Mouse (Mus musculus) spleen, postnatal 4 days (tissue): ENCODE data around the gene Pdia2.

Source experiments
- DNase-seq, 2 experiments: peaks; one replicate each; pipeline ENCODE4 v3.0.0; 2022; ENCODE audit warnings: low spot score in 2 of 2

Pdia2 gene

DNA sequence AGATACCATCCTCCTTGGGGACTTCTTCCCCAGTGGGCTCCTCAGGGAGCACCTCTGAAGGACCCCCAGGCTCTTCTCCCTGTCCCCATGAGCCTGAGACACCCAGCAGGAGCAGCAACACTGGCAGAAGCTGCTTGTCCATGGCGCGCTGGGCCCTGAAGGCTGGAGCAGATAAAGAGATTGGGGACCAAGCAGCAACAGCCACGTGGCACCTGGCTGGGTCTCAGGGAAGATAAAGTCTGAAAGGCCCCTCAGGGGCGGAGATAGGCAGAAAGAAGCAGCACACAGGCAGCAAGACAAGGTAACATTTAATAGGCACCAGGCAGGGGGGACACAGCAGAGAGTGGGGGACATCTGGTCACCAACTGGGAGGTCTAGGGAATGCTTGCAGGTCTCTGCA lies at the start of gene Pdia2:
TSS of gene Pdia2 (minus strand) at position 196 of the 400 bp plus-strand sequence.
- DNase-seq = peak; percentile 71 to 76

DNA sequence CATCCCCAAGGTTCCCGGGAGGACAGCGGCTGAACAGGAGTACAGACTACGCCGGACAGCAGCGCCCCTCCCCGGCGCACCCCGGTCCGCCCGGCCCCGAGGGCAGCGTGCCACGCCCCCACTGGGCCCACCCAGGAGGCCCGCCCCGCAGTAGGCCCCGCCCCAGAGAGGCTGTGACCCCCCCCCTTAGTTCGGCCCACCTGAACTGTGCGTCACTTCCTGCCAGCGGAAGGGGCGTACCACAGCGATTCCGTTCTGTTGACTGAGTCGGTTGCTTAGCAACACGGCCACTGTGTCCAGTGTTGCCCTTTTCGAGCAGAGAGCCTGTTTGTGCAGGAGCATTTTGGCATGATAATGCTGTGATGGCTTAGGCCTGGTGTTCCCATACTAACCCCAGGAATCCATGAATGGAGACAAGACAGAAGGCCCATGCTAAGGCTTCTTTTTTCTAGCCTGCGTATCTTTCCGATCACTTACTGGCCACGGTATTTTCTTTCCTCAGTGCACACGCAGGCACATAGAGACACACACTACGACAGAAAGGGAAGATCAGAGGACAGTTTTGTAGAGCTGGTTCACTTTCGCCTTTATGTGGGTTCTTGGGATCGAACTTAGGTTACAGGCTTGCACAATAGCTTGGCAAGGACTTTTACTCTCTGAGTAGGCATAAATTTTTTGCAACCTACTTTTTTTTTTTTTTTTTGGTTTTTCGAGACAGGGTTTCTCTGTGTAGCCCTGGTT lies 45.4 kb upstream of the Pdia2 start, which contains the start of gene Fam234a:
TSS of gene Fam234a (minus strand) at position 142 of the 741 bp plus-strand sequence.
- DNase-seq = peak; percentile 87 to 91

DNA sequence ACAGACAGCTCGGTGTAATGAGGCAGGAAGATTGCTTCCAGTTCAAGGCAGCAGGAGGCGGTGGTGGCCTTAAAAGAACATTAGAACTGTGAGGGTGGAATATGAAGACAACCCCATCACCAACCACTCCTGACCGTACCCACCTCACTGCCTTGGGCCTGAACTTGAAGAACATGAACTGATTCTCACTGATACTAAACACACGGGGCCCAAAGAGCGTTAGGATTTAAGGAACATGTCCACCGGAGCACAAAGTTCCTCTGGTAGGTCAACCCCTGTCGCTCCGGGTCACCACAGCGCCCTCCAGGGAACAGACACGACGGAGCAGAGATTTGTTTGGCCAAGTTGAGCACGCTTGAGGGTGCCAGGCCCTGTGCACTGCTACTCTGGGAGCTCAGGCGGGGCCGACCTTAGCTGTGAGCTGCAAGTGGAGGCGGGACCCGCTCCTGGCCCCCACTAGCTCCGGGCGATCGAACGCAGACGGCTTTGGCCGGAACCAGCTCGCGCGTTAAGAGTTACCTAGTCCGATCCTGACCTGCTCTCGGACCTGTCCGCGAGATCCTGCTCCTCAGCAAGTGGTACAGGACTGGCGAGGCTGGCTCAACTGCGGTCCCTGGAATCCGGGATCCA lies 44.7 kb upstream of the Pdia2 start:
- peak; percentile 65 to 83 for DNase-seq

DNA sequence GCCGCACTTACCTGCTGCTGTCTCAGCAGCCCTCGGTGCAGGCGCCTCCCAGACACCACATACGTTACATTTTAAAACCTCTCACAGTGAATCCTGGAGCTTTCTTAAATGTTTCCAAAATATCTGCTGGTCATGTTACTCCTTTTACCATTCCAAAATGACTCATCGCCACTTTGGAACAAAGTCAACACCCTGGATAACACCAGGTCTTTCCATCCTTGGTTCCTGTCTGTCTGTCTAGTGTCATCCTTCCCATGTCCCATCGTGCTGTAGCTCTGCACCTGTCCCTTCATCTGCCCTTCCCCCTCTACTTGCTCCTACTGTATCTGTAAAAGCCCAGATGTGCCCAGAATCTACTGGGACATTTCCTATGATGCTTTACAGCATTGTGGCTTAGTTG lies 42.1 kb upstream of the Pdia2 start:
- DNase-seq = no peak

DNA sequence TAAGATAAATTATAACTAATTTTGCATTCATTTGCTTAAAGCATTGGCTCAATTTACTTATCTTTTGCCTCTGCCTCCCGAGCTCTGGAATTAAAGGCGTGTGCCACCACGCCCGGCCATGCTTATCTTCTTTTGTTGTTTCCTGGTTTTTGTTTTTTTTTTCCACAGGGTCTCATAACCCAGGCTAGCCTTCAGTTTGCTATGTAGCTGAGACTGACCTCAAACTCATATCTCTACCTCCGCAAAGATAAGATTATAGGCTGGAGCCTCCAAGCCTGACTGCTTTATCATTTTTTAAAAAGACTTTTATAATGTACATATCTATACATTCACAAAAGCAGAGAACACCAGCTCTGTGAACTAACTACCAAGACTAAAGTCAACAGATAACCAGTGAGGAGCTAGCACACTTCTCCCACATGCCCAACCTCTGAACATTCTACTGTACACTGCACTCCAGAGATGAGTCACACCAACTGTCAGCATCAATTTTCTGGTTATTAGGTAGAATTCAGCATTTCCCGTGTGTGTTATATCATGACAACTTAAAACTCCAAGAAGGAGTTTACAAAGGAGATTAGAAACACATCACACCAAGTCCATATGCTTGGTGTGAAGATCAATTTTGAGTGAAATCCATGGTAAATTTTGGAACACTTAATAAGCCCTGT lies 41.4 kb upstream of the Pdia2 start:
- no peak for DNase-seq

DNA sequence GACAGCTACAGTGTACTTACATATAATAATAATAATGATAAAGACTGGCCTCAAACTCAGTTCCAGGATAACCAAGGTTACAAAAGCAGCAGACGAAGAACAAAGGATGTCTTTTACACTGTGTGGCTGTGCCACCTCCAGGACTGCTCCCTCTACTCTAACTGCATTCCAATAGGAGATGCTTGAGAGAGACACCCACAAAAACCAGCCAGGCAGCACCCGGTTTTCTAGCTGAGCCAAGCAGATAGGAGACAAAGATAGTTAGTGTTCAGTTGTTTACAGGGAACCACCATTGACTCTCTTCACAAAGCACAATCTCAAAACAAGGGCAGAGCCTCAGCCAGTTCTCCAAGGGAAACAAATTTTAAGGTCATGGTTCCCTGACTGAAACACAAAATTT lies 40.7 kb upstream of the Pdia2 start:
- DNase-seq = no peak

DNA sequence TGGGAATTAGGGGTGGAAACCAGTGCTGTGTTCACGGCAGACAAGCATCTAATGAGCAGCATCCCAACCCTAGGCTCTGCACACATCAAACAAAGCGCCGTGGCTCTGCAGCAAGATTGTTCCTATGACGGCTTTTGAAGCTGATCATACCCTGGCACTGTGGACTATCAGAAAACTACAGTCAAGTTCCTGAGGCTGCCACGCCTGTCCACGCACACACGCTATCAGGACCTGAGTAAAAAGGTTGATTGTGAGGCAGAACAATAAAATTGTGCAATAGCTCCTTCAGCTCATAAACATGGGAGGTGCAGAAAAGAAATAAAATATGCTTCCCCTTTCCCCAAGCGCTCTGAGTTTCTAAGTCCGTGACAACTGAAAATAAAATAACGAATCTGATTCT lies 38.8 kb upstream of the Pdia2 start:
- DNase-seq = no peak

DNA sequence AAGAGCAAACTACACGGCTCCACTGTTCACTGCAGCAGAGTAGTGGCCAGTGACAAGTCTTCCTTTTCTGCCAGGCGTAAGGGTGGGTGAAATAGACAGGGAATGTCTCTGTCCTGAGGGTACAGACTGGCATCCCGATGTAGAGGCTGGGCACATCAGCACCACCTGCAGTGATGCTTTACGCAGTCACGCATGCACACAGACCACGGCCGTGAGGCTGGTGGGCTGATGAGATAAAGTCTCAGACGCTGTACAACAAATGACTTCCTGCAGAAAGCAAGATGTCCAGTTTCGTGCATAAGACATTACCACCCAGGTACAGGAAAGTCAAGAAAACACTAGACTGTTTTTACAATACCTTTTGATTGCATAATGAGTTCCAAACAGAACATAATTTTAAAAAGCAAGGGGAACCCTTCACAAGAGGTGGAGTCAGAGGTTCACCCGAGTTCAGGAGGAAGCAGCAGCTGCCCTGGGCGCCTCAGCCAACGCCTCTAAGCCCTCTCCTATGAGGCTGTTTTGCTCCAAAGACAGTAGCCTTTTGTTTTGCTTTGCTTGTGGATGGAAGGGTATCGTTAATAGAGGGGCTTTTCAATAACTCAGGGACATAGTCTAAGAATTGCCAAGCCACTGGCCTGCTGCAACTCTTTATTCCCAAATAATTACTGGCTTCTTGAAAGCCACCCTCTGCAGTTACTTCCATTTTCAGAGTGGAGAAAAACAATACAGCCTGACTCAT lies 36.4 kb upstream of the Pdia2 start:
- DNase-seq = no peak

DNA sequence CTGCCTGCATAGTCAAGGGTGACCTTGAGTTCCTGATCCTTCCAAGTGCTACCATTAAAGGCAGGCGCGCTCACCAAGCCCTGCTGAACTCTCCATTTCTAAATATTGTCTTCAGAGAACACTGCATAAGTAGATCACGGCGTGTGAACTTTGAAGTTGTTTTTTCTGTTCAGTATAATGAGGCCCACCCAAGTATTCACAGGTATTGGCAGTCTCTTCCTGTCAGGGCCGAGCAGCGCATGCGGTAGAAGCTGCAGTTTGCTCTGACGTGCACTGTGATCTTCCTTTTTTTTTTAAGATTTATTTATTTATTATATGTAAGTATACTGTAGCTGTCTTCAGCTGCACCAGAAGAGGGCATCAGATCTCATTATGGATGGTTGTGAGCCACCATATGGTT lies 35.5 kb upstream of the Pdia2 start:
- DNase-seq = no peak

DNA sequence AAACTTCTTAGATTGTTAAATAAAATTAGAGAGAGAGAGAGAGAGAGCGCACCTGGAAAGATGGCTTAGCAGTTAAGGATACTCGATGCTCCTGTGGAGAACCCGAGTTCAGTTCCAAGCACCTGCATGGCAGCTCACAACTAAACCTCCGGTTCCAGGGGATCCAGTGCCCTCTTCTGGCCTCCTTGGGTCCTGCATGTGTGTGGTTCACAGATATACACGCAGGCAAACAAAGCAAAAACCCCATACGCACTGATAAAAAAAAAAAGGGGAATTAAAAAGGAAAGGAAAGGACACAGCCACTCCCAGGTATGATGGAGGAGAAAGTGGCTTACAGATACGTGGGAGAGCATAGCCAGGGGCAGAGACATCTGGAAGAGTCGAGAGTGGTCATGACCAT lies 34.0 kb upstream of the Pdia2 start:
- no peak for DNase-seq

DNA sequence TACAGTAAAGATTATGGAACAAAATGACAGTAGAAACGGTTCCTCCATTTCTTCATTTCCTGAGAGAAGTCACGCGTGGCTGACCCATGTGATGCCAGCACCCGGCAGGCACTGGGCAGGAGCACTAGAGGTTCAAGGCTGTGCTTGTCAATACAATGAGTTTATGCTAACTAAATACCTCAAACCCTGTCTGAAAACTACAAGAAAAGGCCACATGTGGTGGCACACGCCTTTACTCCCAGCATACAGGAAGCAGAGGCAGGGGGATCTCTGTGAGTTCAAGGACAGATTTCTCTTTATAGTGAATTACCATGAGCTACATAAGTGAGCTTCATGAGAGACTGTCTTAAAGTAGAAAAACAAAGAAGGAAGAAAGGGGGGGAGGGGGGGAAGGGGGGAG lies 32.3 kb upstream of the Pdia2 start:
- no peak for DNase-seq

DNA sequence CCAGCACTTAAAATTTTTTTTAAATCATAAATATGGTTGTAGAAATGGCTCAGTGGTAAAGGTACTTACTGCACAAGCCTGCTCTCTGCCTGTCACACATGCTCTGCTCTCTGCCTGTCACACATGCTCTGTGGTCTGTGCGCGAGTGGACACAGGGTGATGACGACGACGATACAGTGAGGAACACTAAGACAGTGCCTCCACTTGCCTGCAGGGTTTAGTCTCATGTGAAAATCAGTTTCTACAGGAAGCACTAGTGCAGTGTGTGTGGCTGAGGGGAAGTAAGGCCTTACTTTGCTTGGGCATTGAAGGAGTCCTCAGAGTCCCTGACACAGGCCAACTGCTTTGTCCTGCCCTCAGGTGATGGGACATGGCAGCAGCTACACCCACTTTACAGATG lies 30.9 kb upstream of the Pdia2 start:
- DNase-seq = no peak

DNA sequence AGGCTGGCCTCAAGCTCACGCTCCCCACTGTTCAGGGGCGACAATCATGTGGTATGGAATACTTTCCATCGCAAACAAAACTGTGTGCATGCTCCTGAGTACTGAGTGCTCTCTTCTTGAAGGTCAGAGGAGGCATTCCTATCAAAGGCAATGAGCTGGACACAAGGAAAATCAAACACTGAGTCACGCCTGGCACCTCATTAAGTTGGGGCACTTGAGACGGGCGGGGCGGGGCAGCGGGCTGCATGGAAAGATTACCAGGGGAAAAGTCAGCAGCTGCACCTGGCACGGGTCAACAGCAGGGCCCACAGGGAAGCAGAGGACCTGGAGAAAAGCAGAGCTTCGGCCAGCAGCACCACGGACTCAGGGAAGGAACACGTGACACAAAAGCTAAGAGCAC lies 26.3 kb upstream of the Pdia2 start:
- no peak for DNase-seq

DNA sequence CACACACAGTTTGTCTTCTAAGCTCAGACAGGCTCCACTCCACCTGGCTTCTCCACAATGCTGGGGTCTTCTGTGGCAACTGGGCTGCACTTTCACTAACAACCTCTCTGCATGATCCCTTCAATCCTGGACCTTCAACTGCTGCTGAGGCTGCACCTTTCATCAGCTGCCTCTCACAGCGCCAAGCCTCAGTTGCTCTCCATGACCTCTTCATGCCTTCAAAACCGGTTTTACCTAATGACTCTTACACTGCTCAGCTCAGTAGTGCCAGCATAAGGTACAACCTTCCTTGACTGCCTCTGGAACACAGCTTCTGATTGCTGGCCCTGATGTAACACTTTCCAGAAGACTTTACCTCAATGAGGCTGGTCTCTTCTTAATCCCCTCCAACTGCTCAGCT lies 22.6 kb upstream of the Pdia2 start:
- DNase-seq = no peak

DNA sequence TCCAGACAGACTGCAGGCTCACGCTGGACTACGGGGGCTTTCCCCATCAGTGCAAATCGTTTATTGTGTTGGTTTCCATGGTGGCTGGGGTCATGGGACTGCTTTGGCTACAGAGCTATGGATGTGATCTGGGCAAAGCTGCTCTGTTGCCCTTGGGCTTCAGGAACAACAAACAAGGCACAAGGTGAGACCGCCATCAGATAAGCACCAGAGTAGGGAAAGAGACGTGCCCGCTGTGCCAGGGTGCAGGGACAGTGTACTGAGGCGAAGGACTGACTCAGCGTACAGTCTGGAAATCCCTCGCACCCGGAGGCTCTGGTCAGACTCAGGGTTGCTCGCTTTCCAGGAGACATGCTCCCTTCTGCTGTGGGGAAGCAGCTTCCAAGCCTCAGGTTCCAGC lies 13.8 kb upstream of the Pdia2 start:
- DNase-seq = no peak

DNA sequence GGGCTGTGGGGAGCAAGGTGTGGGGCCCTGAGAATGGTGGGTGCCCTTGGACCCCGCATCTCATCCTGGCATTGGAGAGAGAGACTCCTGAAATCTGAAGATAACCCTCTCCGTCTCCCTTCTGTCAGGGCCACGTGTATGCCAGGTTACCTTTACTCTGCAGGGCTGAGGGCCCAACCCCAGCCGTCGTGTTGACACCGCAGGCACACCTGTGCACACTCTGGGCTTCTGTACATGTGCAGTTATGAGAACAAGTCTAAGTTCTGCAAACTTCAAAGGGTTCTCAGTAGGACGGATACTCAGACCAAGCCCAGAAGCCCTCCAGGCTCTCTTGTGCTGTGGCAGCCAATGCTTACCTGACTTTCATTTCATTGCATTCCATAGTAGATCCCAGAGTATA lies 13.4 kb upstream of the Pdia2 start:
- no peak for DNase-seq

DNA sequence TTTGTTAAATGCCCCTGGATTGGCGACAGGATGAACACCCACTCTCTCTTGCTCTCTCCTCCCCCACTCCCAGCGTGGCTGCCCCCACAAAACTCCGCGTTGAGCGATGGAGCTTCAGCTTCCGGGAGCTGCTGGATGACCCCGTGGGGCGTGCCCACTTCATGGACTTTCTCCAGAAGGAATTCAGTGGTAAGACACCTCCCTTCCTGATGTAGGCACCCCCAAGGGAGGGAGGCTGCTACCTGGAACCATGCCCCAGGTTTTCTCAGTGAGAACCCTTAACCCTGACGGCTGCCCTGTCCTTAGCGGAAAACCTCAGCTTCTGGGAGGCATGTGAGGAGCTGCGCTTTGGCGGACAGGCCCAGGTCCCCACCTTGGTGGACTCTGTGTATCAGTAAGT lies 8.8 kb upstream of the Pdia2 start, which contains the start of gene Arhgdig:
TSS of gene Arhgdig (minus strand) at position 101 of the 400 bp plus-strand sequence.
- DNase-seq = no peak

DNA sequence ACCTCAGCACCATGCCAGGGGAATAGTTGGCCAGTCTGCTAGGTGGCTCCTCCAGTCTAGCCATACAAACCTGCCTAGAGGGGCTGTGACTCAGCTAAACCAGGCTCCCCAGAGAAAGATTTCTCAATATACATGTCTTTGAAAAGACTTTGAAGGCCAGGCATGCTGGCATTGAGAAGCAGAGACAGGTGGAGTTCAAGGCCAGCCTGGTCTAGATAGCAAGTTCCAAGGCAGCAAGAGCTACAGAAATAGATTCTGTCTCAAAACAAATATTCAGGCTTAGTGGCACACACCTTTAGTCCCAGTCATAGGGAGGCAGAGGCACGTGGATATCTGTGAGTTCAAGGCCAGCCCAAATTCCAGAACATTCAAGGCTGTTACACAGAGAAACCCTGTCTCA lies 7.5 kb upstream of the Pdia2 start:
- no peak for DNase-seq

DNA sequence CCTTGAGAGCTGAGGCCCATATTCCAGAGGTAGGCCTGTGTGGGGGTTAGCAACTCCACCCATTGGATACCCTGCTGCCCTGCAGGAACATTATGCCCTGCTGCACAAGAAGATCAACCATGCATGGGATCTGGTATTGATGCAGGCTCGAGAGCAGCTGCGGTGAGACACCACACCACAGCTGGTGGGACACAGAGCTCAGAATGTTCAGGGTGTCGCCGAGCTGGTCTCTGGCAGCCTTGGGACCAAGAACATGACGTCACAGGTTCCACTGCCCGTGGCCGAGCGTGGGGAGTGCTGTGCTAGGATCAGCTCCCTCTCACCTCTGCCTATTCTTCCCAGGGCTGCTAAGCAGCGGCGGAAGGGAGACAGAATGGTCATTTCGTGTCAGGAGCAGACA lies 5.9 kb upstream of the Pdia2 start:
- no peak for DNase-seq

DNA sequence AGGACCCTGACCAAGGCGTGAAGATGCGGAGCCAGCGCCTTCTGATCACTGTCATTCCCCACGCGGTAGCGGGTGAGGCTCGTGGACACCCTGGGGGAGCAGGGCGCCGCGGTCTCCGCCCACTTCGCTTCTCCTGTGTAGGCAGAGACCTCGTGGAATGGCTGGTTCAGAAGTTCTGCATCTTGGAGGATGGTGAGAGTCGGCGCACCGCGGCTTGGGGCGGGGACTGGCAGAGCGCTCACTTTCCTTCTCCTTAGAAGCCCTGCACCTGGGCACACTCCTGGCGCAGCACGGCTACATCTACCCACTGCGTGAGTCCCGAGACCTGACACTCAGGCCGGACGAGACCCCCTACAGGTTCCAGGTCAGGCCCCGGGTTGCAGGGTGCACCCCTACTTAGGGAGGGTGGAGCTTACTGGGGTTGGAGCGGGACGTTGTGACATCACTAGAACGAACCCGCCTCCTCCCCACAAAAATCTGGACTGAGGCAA lies 4.5 kb upstream of the Pdia2 start:
- no peak for DNase-seq

DNA sequence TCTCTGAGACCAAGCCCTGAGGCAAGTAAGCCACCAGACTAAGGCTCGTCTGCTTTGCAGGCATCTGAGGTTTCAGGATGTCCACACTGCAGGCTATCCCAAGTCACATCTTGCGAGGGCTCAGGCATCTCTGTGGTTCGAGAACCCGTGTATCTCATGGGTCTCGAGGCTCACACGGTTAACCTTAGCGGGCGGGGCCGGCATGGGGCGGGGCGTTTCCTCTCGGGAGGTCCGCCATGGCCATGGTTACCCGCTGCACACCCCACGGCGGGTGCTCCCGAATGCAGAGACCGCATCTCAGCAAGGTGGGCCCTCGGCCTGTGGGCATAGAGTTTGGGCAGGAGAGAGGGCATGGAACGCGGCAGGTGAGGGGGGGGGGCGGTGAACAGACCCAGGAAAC lies 3.9 kb upstream of the Pdia2 start, which contains the start of gene Rgs11:
TSS of gene Rgs11 (plus strand) at position 215 of the 400 bp plus-strand sequence.
- DNase-seq = peak; percentile 64 to 83

DNA sequence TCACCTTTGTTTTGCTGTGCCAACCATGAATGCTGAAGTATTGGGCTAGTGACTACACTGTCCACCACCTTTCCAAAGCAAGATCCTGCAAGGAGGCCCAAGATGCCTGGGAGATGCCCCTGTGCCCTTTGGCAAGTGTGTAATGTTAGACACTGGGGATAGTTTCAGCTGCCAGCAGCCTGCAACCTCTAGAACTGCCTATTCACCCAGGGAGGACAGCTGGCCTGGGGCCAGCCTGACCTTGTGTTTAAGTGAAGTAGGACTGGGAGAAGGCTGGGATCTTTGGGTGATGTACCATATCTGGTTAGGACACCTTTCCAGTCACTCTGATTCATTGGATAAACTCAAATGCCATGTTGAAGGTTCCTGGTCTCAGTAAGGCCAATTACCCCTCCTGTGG lies 3.1 kb upstream of the Pdia2 start:
- peak in 1 of 2 experiments; percentile 35 for DNase-seq
